Mouse (Mus musculus) heart, embryonic 11.5 days (tissue): ENCODE results near the gene Slc1a7. TPM values are rescaled to one million over a fixed set of nuclear protein-coding genes. Genes with fewer than 3 reads are reported as not detected.

Experiments used
- ATAC-seq: fragments of 200-750 bp; cut with Nextera tagmentation; replicated peaks from 2 replicates; pipeline ENCODE4 v1.8.0; 2017; ENCODE audit warnings: moderate library complexity; ENCODE audit not compliant: insufficient number of reproducible peaks, low FRiP score, low TSS enrichment
- H3K27ac ChIP-seq: fragments of 300-500 bp; sonication (generic); 2 replicates; pipeline ENCODE4 v1.5.1; 2014; ENCODE audit warnings: mild to moderate bottlenecking, low read depth, low read length
- H3K27me3 ChIP-seq: fragments of 300-500 bp; sonication (generic); 2 replicates; pipeline ENCODE4 v1.6.1; 2014; ENCODE audit warnings: mild to moderate bottlenecking, low read length, mixed read lengths; ENCODE audit not compliant: control insufficient read depth, insufficient read depth
- H3K36me3 ChIP-seq: fragments of 300-500 bp; sonication (generic); 2 replicates; pipeline ENCODE4 v1.6.1; 2014; ENCODE audit warnings: mild to moderate bottlenecking, low read length, moderate library complexity, mixed read lengths; ENCODE audit not compliant: control insufficient read depth, insufficient read depth
- H3K4me1 ChIP-seq: fragments of 300-500 bp; sonication (generic); 2 replicates; pipeline ENCODE4 v1.6.1; 2014; ENCODE audit warnings: low read length; ENCODE audit not compliant: control insufficient read depth, insufficient read depth
- H3K4me2 ChIP-seq: fragments of 300-500 bp; sonication (generic); 2 replicates; pipeline ENCODE4 v1.6.1; 2014; ENCODE audit warnings: mild to moderate bottlenecking, moderate library complexity
- H3K4me3 ChIP-seq: fragments of 300-500 bp; sonication (generic); 2 replicates; pipeline ENCODE4 v1.5.1; 2014; ENCODE audit warnings: low read depth, low read length
- H3K9ac ChIP-seq: fragments of 300-500 bp; sonication (generic); 2 replicates; pipeline ENCODE4 v1.6.1; 2014; ENCODE audit warnings: mild to moderate bottlenecking, low read depth, low read length, moderate library complexity
- H3K9me3 ChIP-seq: fragments of 300-500 bp; sonication (generic); replicated peaks from 2 replicates; pipeline ENCODE4 v1.6.1; 2016; ENCODE audit warnings: low read length; ENCODE audit not compliant: control insufficient read depth
- WGBS: fragments of 180-500 bp; shearing (Covaris S2); extraction: QIAGEN DNeasy Blood & Tissue Kit; methylation state at CpG from one replicate; pipeline ENCODE4 v1.1.7; 2014; ENCODE audit not compliant: insufficient replicate concordance; 5-methylcytosine and 5-hydroxymethylcytosine counted together
- polyA plus RNA-seq: library from polyadenylated mRNA; unstranded; fragments of >200 nt; fragmentation: Nextera tagmentation; extraction: Ambion mirVana; gene quantifications from 2 replicates; pipeline ENCODE4 v1.2.1, GENCODE M21; 2014

Slc1a7 gene
- polyA plus RNA-seq, 1 experiment from 2014 or later = not detected

DNA sequence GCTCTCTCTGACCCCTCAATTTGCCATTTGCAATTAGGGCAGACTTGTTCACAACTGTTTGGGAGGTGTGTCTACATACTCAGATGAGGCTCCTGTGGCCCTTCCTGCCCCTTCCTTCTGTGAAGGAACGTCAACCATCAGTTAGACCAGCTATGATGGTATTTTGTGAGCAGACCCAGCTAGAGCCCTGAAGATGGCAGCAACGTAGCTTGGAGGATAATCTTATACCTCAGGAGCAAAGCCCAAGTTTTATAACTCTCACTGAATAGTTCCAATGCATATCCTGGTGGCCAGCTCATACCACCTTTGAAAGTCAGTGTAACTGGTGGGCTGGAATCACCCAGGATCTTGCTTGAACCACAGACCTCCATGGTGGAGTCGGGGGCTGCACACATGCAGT lies 36.7 kb upstream of the Slc1a7 start:
- ATAC-seq = no peak
- 65% methylated on average over 3 of the region's 3 CpGs for WGBS

GRCm38 (mm10) chr4:107933239-107933638 lies 34.9 kb upstream of the Slc1a7 start:
- H3K4me1 ChIP-seq = no peaks in the 10 kb centered on the region
- 76% methylated on average over 8 of the region's 8 CpGs for whole genome bisulfite sequencing

More for the DNA sequence above, 36.7 kb upstream of the Slc1a7 start:
- Histone ChIP-seq H3K27ac (no peak overlapping the region), H3K36me3 (no peaks in the 10 kb centered on the region), H3K27me3 (no peaks in the 10 kb centered on the region), H3K4me2 (no peak overlapping the region), H3K9me3 (no peaks in the 10 kb centered on the region), H3K4me1 (no peaks in the 10 kb centered on the region), H3K9ac (no peak overlapping the region), H3K4me3 (no peak overlapping the region)

GRCm38 (mm10) chr4:107935254-107935653 lies 32.9 kb upstream of the Slc1a7 start:
- ATAC-seq = no peak
- no peak overlapping the region for H3K4me2 ChIP-seq
- no peaks in the 10 kb centered on the region for H3K27me3 ChIP-seq
- H3K9me3 ChIP-seq = no peaks in the 10 kb centered on the region
- 63% methylated on average over 3 of the region's 3 CpGs for WGBS
- no peak overlapping the region for H3K9ac ChIP-seq
- H3K27ac ChIP-seq = no peak overlapping the region
- H3K4me1 ChIP-seq = no peaks in the 10 kb centered on the region
- no peaks in the 10 kb centered on the region for H3K36me3 ChIP-seq
- no peak overlapping the region for H3K4me3 ChIP-seq

More at GRCm38 (mm10) chr4:107933239-107933638, 34.9 kb upstream of the Slc1a7 start:
- H3K27me3 ChIP-seq = no peaks in the 10 kb centered on the region
- H3K4me2 ChIP-seq = no peak overlapping the region
- H3K36me3 ChIP-seq = no peaks in the 10 kb centered on the region
- H3K27ac ChIP-seq = no peak overlapping the region
- no peaks in the 10 kb centered on the region for H3K9me3 ChIP-seq
- H3K4me3 ChIP-seq = no peak overlapping the region
- no peak for ATAC-seq
- H3K9ac ChIP-seq = no peak overlapping the region

DNA sequence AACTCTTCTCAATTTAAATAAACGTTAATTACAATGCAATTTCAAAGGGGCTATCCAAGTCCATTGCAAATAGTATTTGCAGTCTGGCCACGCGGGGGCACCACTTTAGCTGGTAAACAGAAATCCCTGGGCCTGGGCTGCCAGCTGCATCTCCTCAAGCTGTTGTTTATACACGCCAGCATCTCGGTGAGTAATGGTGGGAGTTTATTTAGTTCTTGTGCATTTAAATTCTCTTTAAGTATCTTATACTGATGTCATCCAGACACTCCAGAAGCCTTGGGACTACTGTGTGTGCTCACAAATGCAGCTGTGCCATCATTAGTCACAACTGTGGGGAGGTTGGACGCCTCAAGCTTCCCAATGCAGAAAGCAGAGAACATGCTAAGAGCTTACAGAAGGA lies 30.8 kb upstream of the Slc1a7 start:
- ATAC-seq = no peak
- Histone ChIP-seq H3K4me1 (no peaks in the 10 kb centered on the region), H3K9ac (no peak overlapping the region), H3K4me2 (no peak overlapping the region), H3K36me3 (no peaks in the 10 kb centered on the region), H3K9me3 (no peaks in the 10 kb centered on the region), H3K27me3 (no peaks in the 10 kb centered on the region), H3K27ac (no peak overlapping the region), H3K4me3 (no peak overlapping the region)
- WGBS = 21% methylated on average over 6 of the region's 6 CpGs

GRCm38 (mm10) chr4:107938124-107938523 lies 30.0 kb upstream of the Slc1a7 start:
- no peaks in the 10 kb centered on the region for H3K4me1 ChIP-seq
- H3K4me2 ChIP-seq = no peak overlapping the region
- H3K27me3 ChIP-seq = no peaks in the 10 kb centered on the region
- H3K4me3 ChIP-seq = no peak overlapping the region
- H3K9ac ChIP-seq = no peak overlapping the region
- 77% methylated on average over 2 of the region's 2 CpGs for WGBS
- H3K27ac ChIP-seq = no peak overlapping the region
- no peaks in the 10 kb centered on the region for H3K36me3 ChIP-seq
- no peaks in the 10 kb centered on the region for H3K9me3 ChIP-seq
- ATAC-seq = no peak

DNA sequence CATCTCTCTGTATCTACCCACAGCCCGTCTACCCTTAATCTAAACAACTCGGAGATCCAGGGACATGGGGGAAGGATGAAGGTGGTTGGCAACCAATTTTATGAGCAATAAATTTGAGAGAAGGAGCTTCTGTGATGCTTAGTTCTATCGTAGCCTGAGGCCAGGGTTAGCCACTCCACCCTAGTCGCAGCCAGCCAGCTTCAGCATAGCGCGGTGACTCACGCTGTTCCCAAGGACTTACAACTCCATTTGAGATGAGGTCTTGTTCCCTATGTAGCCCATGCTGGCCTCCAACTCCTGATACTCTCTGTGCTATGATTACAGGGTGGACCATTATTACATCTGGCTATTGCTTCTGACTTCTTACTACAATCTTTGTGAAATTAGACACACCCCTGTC lies 25.4 kb upstream of the Slc1a7 start:
- H3K4me3 ChIP-seq = no peak overlapping the region
- no peaks in the 10 kb centered on the region for H3K36me3 ChIP-seq
- no peak overlapping the region for H3K9ac ChIP-seq
- WGBS = 90% methylated on average over 7 of the region's 7 CpGs
- no peaks in the 10 kb centered on the region for H3K9me3 ChIP-seq
- H3K4me1 ChIP-seq = no peaks in the 10 kb centered on the region
- H3K27ac ChIP-seq = no peak overlapping the region
- no peak for ATAC-seq
- H3K4me2 ChIP-seq = no peak overlapping the region
- no peaks in the 10 kb centered on the region for H3K27me3 ChIP-seq

- H3K27ac ChIP-seq = no peak overlapping the region
- WGBS = 70% methylated on average over 2 of the region's 2 CpGs
- no peak overlapping the region for H3K4me3 ChIP-seq
- no peak overlapping the region for H3K9ac ChIP-seq
- no peaks in the 10 kb centered on the region for H3K4me1 ChIP-seq
- no peaks in the 10 kb centered on the region for H3K9me3 ChIP-seq
- H3K27me3 ChIP-seq = no peaks in the 10 kb centered on the region
- H3K4me2 ChIP-seq = no peak overlapping the region
- H3K36me3 ChIP-seq = no peaks in the 10 kb centered on the region
- ATAC-seq = no peak
These were observed 24.0 kb upstream of the Slc1a7 start for GRCm38 (mm10) chr4:107944141-107944540.

- WGBS = 83% methylated on average over 4 of the region's 4 CpGs
- H3K27ac ChIP-seq = no peak overlapping the region
- no peak overlapping the region for H3K4me2 ChIP-seq
- H3K4me1 ChIP-seq = no peaks in the 10 kb centered on the region
- H3K9ac ChIP-seq = no peak overlapping the region
- H3K4me3 ChIP-seq = no peak overlapping the region
- H3K27me3 ChIP-seq = no peaks in the 10 kb centered on the region
- H3K36me3 ChIP-seq = no peaks in the 10 kb centered on the region
- H3K9me3 ChIP-seq = no peaks in the 10 kb centered on the region
- no peak for ATAC-seq
These were observed 18.2 kb upstream of the Slc1a7 start for GRCm38 (mm10) chr4:107949918-107950317.

GRCm38 (mm10) chr4:107952845-107953244 lies 15.3 kb upstream of the Slc1a7 start:
- ATAC-seq = no peak
- H3K9me3 ChIP-seq = no peaks in the 10 kb centered on the region
- no peak overlapping the region for H3K9ac ChIP-seq
- H3K36me3 ChIP-seq = no peaks in the 10 kb centered on the region
- no peak overlapping the region for H3K4me3 ChIP-seq
- no peaks in the 10 kb centered on the region for H3K4me1 ChIP-seq
- H3K27me3 ChIP-seq = no peaks in the 10 kb centered on the region
- no peak overlapping the region for H3K27ac ChIP-seq
- no peak overlapping the region for H3K4me2 ChIP-seq
